Mouse (Mus musculus) lung, embryonic 14.5 days (tissue): ENCODE measurements around the gene 1700016H13Rik. TPM values are rescaled to one million over a fixed set of nuclear protein-coding genes. Genes with fewer than 3 reads are reported as not detected.
A peak's percentile ranks its signal among the peaks of the same experiment; 100 is the strongest.

Source experiments
- ATAC-seq: fragments of 200-750 bp; cut with Nextera tagmentation; 2 replicates; pipeline ENCODE4 v1.8.0; 2017; ENCODE audit warnings: mild to moderate bottlenecking, moderate TSS enrichment, moderate library complexity; ENCODE audit not compliant: insufficient read depth
- DNase-seq: peaks from one replicate; pipeline ENCODE4 v3.0.0-alpha.2; 2015
- H3K27ac ChIP-seq: fragments of 300-500 bp; sonication (generic); 2 replicates; pipeline ENCODE4 v1.5.1; 2014; ENCODE audit warnings: low read depth, mild to moderate bottlenecking, moderate library complexity
- H3K27me3 ChIP-seq: fragments of 300-500 bp; sonication (generic); 2 replicates; pipeline ENCODE4 v1.6.1; 2014; ENCODE audit warnings: low read length, control low read depth; ENCODE audit not compliant: insufficient read depth
- H3K36me3 ChIP-seq: fragments of 300-500 bp; sonication (generic); 2 replicates; pipeline ENCODE4 v1.6.1; 2014; ENCODE audit warnings: control low read depth; ENCODE audit not compliant: insufficient read depth
- H3K4me1 ChIP-seq: fragments of 300-500 bp; sonication (generic); 2 replicates; pipeline ENCODE4 v1.6.1; 2014; ENCODE audit warnings: antibody characterized with exemption, control low read depth; ENCODE audit not compliant: insufficient read depth
- H3K4me2 ChIP-seq: fragments of 300-500 bp; sonication (generic); 2 replicates; pipeline ENCODE4 v1.6.1; 2014; ENCODE audit warnings: mild to moderate bottlenecking
- H3K4me3 ChIP-seq: fragments of 300-500 bp; sonication (generic); 2 replicates; pipeline ENCODE4 v1.5.1; 2014; ENCODE audit warnings: low read depth, low read length
- H3K9ac ChIP-seq: fragments of 300-500 bp; sonication (generic); 2 replicates; pipeline ENCODE4 v1.6.1; 2014
- H3K9me3 ChIP-seq: fragments of 300-500 bp; sonication (generic); 2 replicates; pipeline ENCODE4 v1.6.1; 2016; ENCODE audit warnings: low read depth, low read length, control low read depth
- CTCF ChIP-seq: IDR thresholded peaks from 2 replicates; pipeline ENCODE4 v1.5.1; 2016; ENCODE audit warnings: antibody characterized with exemption, low read depth
- WGBS: fragments of 180-500 bp; shearing (Covaris S2); extraction: QIAGEN DNeasy Blood & Tissue Kit; methylation state at CpG from one replicate; pipeline ENCODE4 v1.1.7; 2014; 5-methylcytosine and 5-hydroxymethylcytosine counted together
- polyA plus RNA-seq: library from polyadenylated mRNA; unstranded; fragments of >200 nt; fragmentation: Nextera tagmentation; extraction: Ambion mirVana; gene quantifications from 2 replicates; pipeline ENCODE4 v1.2.1, GENCODE M21; 2014

Gene 1700016H13Rik
- polyA plus RNA-seq, 1 experiment from 2014 or later, result 0.45 TPM

GRCm38 (mm10) chr5:103674482-103674881, 18.7 kb upstream of the 1700016H13Rik start:
- Histone ChIP-seq H3K36me3 (no peaks in the 10 kb centered on the region), H3K9ac (no peak overlapping the region), H3K4me3 (no peak overlapping the region), H3K4me2 (no peak overlapping the region), H3K4me1 (no peaks in the 10 kb centered on the region), H3K27me3 (no peaks in the 10 kb centered on the region), H3K27ac (no peak overlapping the region), H3K9me3 (no peaks in the 10 kb centered on the region)
- ATAC-seq, result no peak
- 50% methylated on average over 6 of the region's 6 CpGs for WGBS
- TF ChIP-seq CTCF, result no peak
- DNase-seq, result no peak

GRCm38 (mm10) chr5:103673611-103674010, 17.8 kb upstream of the 1700016H13Rik start:
- H3K4me2 ChIP-seq, result no peak overlapping the region
- H3K9ac ChIP-seq, result no peak overlapping the region
- no peaks in the 10 kb centered on the region for H3K4me1 ChIP-seq
- H3K4me3 ChIP-seq, result no peak overlapping the region
- no peaks in the 10 kb centered on the region for H3K36me3 ChIP-seq
- 78% methylated on average over 4 of the region's 4 CpGs for WGBS
- ATAC-seq (no peak), DNase-seq (no peak)
- no peaks in the 10 kb centered on the region for H3K27me3 ChIP-seq
- no peak for TF ChIP-seq CTCF
- H3K27ac ChIP-seq, result no peak overlapping the region
- no peaks in the 10 kb centered on the region for H3K9me3 ChIP-seq

- WGBS, result 42% methylated on average over 3 of the region's 3 CpGs
- no peaks in the 10 kb centered on the region for H3K9me3 ChIP-seq
- no peak overlapping the region for H3K27ac ChIP-seq
- no peaks in the 10 kb centered on the region for H3K36me3 ChIP-seq
- DNase-seq (no peak), ATAC-seq (no peak)
- H3K4me1 ChIP-seq, result no peaks in the 10 kb centered on the region
- no peak for TF ChIP-seq CTCF
- no peak overlapping the region for H3K4me3 ChIP-seq
- no peak overlapping the region for H3K4me2 ChIP-seq
- no peaks in the 10 kb centered on the region for H3K27me3 ChIP-seq
- H3K9ac ChIP-seq, result no peak overlapping the region
These were observed 16.0 kb upstream of the 1700016H13Rik start for GRCm38 (mm10) chr5:103671858-103672257.

- WGBS, result 63% methylated on average over 2 of the region's 2 CpGs
- no peak overlapping the region for H3K4me2 ChIP-seq
- no peaks in the 10 kb centered on the region for H3K4me1 ChIP-seq
- no peaks in the 10 kb centered on the region for H3K36me3 ChIP-seq
- ATAC-seq, result no peak
- H3K4me3 ChIP-seq, result no peak overlapping the region
- no peak overlapping the region for H3K9ac ChIP-seq
- TF ChIP-seq CTCF, result no peak
- no peaks in the 10 kb centered on the region for H3K9me3 ChIP-seq
- H3K27me3 ChIP-seq, result no peaks in the 10 kb centered on the region
- DNase-seq, result no peak
- no peak overlapping the region for H3K27ac ChIP-seq
These were observed 10.1 kb upstream of the 1700016H13Rik start for GRCm38 (mm10) chr5:103665876-103666275.

- Histone ChIP-seq H3K9ac (no peak overlapping the region), H3K4me3 (no peak overlapping the region), H3K9me3 (no peaks in the 10 kb centered on the region), H3K4me1 (no peaks in the 10 kb centered on the region), H3K27ac (no peak overlapping the region), H3K36me3 (no peaks in the 10 kb centered on the region), H3K27me3 (no peaks in the 10 kb centered on the region), H3K4me2 (no peak overlapping the region)
- TF ChIP-seq CTCF, result no peak
- no peak for ATAC-seq
- 77% methylated on average over 9 of the region's 9 CpGs for WGBS
- DNase-seq, result no peak
These were observed 9.1 kb upstream of the 1700016H13Rik start for GRCm38 (mm10) chr5:103664932-103665331.

- Histone ChIP-seq H3K36me3 (no peaks in the 10 kb centered on the region), H3K9ac (no peak overlapping the region), H3K27me3 (no peaks in the 10 kb centered on the region), H3K4me2 (no peak overlapping the region), H3K27ac (no peak overlapping the region), H3K4me3 (no peak overlapping the region), H3K4me1 (no peaks in the 10 kb centered on the region; the same call in 1 of the 2 replicates), H3K9me3 (no peaks in the 10 kb centered on the region)
- 25% methylated on average over 3 of the region's 3 CpGs for WGBS
- ATAC-seq, result no peak
- TF ChIP-seq CTCF, result peak; percentile 81
- DNase-seq, result peak; percentile 92
These were observed 3.8 kb upstream of the 1700016H13Rik start for GRCm38 (mm10) chr5:103659571-103659970.

- Histone ChIP-seq H3K9ac (no peak overlapping the region), H3K27ac (no peak overlapping the region), H3K4me1 (no peaks in the 10 kb centered on the region; the same call in 1 of the 2 replicates), H3K27me3 (no peaks in the 10 kb centered on the region), H3K36me3 (no peaks in the 10 kb centered on the region), H3K4me3 (no peak overlapping the region), H3K9me3 (no peaks in the 10 kb centered on the region), H3K4me2 (no peak overlapping the region)
- peak; percentile 61 for TF ChIP-seq CTCF
- WGBS, result 62% methylated on average over 5 of the region's 5 CpGs
- ATAC-seq (no peak), DNase-seq (peak; percentile 68)
These were observed 3.1 kb upstream of the 1700016H13Rik start for GRCm38 (mm10) chr5:103658921-103659320.

GRCm38 (mm10) chr5:103654780-103655179, 1.0 kb downstream of the 1700016H13Rik start:
- peak; percentile 15 for DNase-seq
- WGBS, result 72% methylated on average over 4 of the region's 4 CpGs
- no peak overlapping the region for H3K4me3 ChIP-seq

More at GRCm38 (mm10) chr5:103654780-103655179, 1.0 kb downstream of the 1700016H13Rik start:
- TF ChIP-seq CTCF, result no peak
- no peak for ATAC-seq
- H3K9ac ChIP-seq, result no peak overlapping the region
- H3K27ac ChIP-seq, result no peak overlapping the region
- H3K4me1 ChIP-seq, result no peaks in the 10 kb centered on the region; the same call in 1 of the 2 replicates
- no peaks in the 10 kb centered on the region for H3K27me3 ChIP-seq
- no peaks in the 10 kb centered on the region for H3K36me3 ChIP-seq
- no peaks in the 10 kb centered on the region for H3K9me3 ChIP-seq
- H3K4me2 ChIP-seq, result peak overlapping the region; percentile 98
